Mouse (Mus musculus): ENCODE measurements around the gene Haus8. TPM values are rescaled to one million over a fixed set of nuclear protein-coding genes. Genes with fewer than 3 reads are reported as not detected.
"Not testable (repeated sequence)": the region's sequence is repeated elsewhere in the genome, so short reads cannot be mapped to it uniquely, and the experiment has no call there.

The Haus8 gene
- polyA plus RNA-seq, 1 experiment, result 2.8 TPM

DNA sequence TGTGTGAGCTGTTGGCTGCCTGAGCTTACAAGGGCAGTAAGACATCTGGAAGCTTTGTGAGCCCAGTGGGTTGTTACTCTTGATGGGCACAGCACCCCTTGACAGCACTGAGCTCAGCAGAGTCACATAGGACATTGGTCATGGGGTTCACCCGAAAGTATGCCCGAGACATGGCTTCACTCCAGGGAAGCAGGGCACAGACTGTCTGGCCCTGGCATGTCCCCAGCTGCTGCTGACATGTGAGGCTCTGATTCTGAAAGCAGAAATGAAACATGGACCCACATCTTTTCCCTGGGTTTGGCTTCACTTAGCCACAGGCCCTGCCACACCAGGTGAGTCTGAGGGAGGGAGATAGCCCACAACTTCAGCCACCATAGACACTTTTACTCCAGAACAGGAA lies 24.1 kb upstream of the Haus8 start:
- Histone ChIP-seq H3K4me1 (ENCODE audit: control insufficient read depth, insufficient read depth, insufficient read length, low read length) (peaks cover 13% of the 10 kb centered on the region; the same call in 1 of the 2 replicates), H3K27ac (replicated peaks; ENCODE audit: low read depth, low read length) (peak overlapping the region; percentile 69), H3K4me3 (ENCODE audit: insufficient read depth, low read depth, low read length) (no peak overlapping the region)

DNA sequence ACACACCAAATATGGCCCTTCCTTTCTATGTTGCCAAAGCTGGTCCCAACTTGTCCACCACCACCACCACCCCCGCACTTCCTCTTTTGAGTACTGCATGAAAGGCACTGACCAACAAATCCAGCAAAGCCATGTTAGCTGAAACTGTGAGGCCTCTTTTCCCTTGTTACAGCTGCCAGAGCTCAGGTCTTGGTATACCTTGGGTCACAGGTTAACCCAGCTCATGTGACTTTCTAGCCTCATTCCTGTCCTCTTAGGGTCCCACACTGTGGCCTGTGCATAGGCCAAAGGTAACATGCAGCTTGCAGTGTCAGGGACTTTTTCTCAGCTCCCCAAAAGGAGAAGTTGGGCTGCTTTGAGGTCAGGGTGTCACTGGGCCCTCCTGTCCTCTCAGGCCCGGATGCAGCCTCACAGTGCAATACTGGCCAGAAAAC lies 23.5 kb upstream of the Haus8 start:
- H3K27ac ChIP-seq (replicated peaks; ENCODE audit: low read depth, low read length), result peak overlapping the region; percentile 69

DNA sequence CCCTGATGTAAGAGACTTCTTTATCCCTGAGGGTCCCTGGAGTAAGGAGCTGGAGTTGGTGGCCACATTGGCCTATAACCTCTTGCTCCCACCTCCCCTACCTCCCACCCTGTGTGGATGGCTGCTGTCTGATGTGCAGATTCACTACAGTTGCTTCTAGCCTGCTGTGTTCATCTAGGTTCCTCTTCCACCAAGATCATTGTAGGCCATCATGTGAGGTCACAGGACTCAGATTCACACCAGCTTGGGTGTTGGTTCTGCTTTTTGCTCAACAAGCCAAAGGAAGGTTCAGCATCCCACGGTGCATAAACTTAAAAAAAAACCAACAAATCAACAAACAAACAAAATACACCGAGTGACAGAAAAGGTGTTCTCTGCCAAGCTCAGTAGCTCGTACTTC lies 21.2 kb upstream of the Haus8 start:
- not testable (repeated sequence) for H3K4me1 ChIP-seq (ENCODE audit: control insufficient read depth, insufficient read depth, insufficient read length, low read length); H3K27ac ChIP-seq (replicated peaks; ENCODE audit: low read depth, low read length); H3K4me3 ChIP-seq (ENCODE audit: insufficient read depth, low read depth, low read length)

More for the DNA sequence above, 23.5 kb upstream of the Haus8 start:
- H3K4me1 ChIP-seq (ENCODE audit: control insufficient read depth, insufficient read depth, insufficient read length, low read length), result peaks cover 13% of the 10 kb centered on the region; the same call in 1 of the 2 replicates
- no peak overlapping the region for H3K4me3 ChIP-seq (ENCODE audit: insufficient read depth, low read depth, low read length)

DNA sequence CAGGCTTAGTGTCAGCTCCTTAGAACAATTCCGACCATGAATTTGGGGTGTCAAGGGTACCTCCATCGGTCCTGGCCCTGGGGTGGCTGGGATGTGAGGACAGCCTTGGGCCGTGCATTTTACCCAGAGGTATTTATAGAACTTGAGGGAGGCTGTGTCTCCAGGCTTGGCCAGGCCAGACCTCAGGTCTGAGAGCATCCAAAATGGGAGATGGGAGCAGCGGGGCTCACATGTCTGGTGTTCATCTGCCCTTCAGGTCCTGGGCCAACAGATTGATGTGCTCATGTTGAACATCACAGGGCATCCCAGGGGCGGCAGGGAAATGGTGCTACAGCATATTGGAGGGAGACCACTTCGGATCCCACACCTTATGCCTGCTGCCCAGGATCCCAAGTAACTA lies 18.6 kb upstream of the Haus8 start:
- no peak overlapping the region for H3K27ac ChIP-seq (replicated peaks; ENCODE audit: low read depth, low read length)
- no peak overlapping the region for H3K4me3 ChIP-seq (ENCODE audit: insufficient read depth, low read depth, low read length)
- H3K4me1 ChIP-seq (ENCODE audit: control insufficient read depth, insufficient read depth, insufficient read length, low read length), result no peaks in the 10 kb centered on the region; the same call in 1 of the 2 replicates

DNA sequence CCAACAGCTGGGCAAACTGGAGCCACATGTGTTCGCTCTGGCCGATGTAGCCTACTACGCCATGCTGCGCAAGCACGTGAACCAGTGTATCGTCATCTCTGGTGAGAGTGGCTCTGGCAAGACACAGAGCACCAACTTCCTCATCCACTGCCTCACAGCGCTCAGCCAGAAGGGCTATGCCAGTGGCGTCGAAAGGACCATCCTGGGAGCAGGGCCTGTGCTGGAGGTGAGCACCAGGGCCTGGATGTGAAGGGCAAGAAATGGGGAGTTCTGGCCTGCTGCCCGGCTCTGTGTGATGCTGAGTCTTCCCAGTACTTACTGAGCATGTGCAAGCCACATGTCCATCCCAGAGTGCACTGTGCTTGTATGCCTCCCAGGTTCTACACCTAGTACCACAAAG lies 18.2 kb upstream of the Haus8 start:
- Histone ChIP-seq H3K4me1 (ENCODE audit: control insufficient read depth, insufficient read depth, insufficient read length, low read length) (peaks cover 2% of the 10 kb centered on the region; the same call in 1 of the 2 replicates), H3K27ac (replicated peaks; ENCODE audit: low read depth, low read length) (no peak overlapping the region)

DNA sequence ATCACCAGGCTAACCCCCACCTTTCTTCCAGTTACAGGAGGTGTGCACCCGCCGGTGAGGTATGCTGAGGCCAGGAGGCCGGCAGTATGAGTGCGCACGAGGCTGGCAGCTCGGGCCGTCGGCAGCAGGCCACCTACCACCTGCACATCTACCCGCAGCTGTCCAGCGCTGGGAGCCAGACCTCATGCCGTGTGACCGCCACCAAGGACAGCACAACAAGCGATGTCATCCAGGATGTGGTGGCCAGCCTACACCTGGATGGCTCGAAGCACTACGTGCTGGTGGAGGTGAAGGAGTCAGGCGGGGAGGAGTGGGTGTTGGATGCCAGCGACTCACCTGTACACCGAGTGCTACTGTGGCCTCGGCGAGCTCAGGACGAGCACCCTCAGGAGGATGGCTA lies 17.5 kb upstream of the Haus8 start:
- H3K27ac ChIP-seq (replicated peaks; ENCODE audit: low read depth, low read length), result no peak overlapping the region
- peaks cover 7% of the 10 kb centered on the region; the same call in 1 of the 2 replicates for H3K4me1 ChIP-seq (ENCODE audit: control insufficient read depth, insufficient read depth, insufficient read length, low read length)
- no peak overlapping the region for H3K4me3 ChIP-seq (ENCODE audit: insufficient read depth, low read depth, low read length)

More for the DNA sequence above, 18.2 kb upstream of the Haus8 start:
- no peak overlapping the region for H3K4me3 ChIP-seq (ENCODE audit: insufficient read depth, low read depth, low read length)

DNA sequence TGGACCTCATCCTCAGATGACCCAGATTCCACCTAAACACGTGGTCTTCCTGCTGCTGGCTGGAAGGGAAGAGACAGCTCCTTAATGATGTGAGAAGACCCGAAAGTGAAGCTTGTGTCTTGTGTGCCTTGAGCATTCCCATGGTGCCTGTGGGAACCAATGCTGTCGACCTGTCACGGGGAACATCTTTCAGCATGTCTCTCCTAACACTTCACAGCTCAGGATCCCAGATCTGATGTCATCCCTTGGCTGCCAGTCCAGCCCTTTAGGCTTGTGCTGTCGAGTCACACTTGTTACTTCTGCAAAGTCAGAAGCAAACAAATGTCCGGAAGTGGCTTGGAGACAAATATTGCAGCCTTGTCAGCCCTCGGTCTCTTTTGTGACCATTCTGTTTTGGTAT lies 16.4 kb upstream of the Haus8 start:
- no peak overlapping the region for H3K4me3 ChIP-seq (ENCODE audit: insufficient read depth, low read depth, low read length)
- peaks cover 18% of the 10 kb centered on the region for H3K4me1 ChIP-seq (ENCODE audit: control insufficient read depth, insufficient read depth, insufficient read length, low read length)
- no peak overlapping the region for H3K27ac ChIP-seq (replicated peaks; ENCODE audit: low read depth, low read length)

DNA sequence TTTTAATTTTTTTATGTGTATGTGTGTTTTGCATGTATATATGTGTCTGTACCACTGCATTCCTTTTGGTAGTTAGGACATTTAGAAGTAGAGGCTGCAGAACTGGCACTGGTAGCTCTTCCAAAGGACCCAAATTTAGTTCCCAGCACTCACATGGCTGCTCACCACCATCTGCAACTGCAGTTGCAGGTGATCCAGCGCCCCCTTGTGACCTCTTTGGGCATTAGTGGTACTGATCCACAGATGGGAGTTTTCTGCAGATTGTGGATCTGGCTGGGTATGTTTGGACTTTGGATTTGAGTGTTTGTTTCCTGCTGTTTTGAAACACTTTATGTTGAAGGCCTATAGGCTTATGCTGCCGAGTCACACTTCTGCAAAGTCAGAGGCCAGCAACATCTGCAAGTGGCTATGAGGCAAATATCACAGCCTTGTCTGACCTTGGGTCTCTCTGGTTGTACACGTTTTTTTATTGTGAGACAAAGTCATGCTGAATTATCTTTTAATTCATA lies 15.8 kb upstream of the Haus8 start:
- H3K27ac ChIP-seq (replicated peaks; ENCODE audit: low read depth, low read length), result no peak overlapping the region
- H3K4me1 ChIP-seq (ENCODE audit: control insufficient read depth, insufficient read depth, insufficient read length, low read length), result peaks cover 22% of the 10 kb centered on the region

DNA sequence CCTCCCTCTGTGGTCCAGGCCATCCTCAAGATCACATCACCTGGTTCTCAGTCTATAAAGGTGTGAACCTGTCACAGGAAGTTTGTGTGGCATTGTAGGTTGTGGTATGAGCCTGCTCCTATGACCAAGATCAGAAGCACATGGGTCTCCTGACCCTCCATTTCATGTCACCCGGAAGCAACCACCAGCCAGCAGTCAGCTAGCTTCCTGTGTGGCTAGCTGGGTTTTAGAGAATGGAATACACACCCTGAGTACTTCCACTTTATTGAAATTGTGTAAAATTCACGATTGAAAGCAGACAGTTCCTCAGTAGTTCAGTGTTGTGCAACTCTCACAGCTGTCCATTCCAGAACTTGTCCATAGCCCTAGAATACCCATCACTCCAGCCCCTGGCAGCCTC lies 13.5 kb upstream of the Haus8 start:
- peaks cover 32% of the 10 kb centered on the region for H3K4me1 ChIP-seq (ENCODE audit: control insufficient read depth, insufficient read depth, insufficient read length, low read length)
- not testable (repeated sequence) for H3K4me3 ChIP-seq (ENCODE audit: insufficient read depth, low read depth, low read length); H3K27ac ChIP-seq (replicated peaks; ENCODE audit: low read depth, low read length)

More for the DNA sequence above, 15.8 kb upstream of the Haus8 start:
- H3K4me3 ChIP-seq (ENCODE audit: insufficient read depth, low read depth, low read length), result no peak overlapping the region

DNA sequence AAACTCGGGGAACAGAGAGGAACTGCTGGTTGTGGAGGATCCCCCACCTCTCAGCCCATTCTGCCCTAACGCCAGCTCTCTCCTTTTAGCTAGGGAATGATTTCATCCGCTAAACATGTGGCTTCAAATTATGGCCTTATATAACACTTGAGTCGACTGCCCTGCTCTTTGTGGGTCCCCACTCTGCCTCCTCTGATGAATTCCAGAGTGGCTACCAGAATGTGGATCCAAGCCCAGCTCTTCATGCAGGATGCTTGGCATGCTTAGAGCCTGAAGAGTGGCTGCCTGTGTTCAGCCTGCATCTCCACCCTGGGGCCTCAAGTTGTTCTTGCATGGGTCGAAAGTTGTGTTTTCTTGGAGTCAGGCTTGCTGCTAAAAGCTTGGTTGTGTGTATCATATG lies 9.9 kb upstream of the Haus8 start:
- Histone ChIP-seq H3K4me3 (ENCODE audit: insufficient read depth, low read depth, low read length) (no peak overlapping the region), H3K4me1 (ENCODE audit: control insufficient read depth, insufficient read depth, insufficient read length, low read length) (peaks cover 42% of the 10 kb centered on the region), H3K27ac (replicated peaks; ENCODE audit: low read depth, low read length) (no peak overlapping the region)

DNA sequence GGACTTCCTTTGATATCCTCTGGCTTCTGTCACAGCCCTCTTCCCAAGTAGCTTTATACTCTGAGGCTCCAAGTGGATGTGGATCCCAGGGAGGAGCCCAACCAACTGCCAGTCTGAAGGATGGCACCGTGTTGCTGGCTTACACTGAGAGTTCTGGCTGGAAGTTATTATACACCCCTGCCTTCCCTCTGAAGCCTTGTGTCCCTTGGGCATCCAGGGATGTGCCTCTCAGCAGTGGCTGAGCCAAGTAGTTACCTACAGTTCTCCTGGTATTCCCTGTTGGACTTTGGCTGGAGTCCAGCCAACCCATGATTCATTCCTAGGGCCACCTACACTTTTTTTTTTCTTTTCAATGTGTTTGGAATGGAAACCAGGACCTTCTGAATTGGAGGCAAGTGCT lies 9.0 kb upstream of the Haus8 start:
- not testable (repeated sequence) for H3K27ac ChIP-seq (replicated peaks; ENCODE audit: low read depth, low read length)
- H3K4me1 ChIP-seq (ENCODE audit: control insufficient read depth, insufficient read depth, insufficient read length, low read length), result peaks cover 42% of the 10 kb centered on the region

DNA sequence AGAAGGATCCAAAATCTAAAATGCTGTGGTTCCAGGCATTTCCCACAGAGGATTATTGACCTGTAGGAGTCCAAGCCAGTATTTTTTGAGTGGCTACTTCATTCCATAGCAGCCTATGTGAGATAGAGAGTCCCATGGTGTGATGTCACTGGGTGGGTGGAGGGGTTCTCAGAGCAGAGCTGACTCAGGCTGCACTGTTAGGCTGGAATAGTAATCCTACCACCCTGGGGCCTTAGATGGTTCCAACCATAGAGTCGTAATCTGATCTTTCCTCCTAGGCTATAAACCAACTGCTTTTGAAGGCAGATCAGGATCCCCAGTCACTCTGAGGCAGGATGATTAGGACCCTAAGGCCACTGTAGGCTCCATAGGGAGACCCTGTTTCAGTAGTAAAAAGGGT lies 6.7 kb upstream of the Haus8 start:
- H3K4me1 ChIP-seq (ENCODE audit: control insufficient read depth, insufficient read depth, insufficient read length, low read length), result peaks cover 28% of the 10 kb centered on the region
- H3K27ac ChIP-seq (replicated peaks; ENCODE audit: low read depth, low read length); H3K4me3 ChIP-seq (ENCODE audit: insufficient read depth, low read depth, low read length): not testable (repeated sequence)

More for the DNA sequence above, 9.0 kb upstream of the Haus8 start:
- not testable (repeated sequence) for H3K4me3 ChIP-seq (ENCODE audit: insufficient read depth, low read depth, low read length)

DNA sequence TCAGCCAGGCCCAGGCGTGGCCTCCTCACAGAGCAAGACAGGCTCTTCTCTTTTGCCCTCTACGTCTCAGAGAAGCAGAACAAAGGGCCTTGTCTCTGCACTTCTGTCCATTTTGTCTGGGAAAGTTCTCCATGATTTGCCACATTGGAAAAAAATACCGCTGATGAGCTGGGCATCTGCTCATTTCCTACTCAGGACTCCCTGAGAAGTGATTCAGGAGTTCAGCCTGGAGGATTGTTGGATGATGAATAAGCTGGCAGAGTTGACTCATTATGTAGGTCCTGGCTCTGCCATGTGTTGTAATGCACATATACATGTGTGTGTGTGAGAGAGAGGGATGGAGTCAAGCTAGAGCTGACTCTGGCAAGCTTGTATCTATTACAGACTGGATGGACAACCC lies 3.4 kb upstream of the Haus8 start:
- Histone ChIP-seq H3K27ac (replicated peaks; ENCODE audit: low read depth, low read length) (no peak overlapping the region), H3K4me3 (ENCODE audit: insufficient read depth, low read depth, low read length) (no peak overlapping the region), H3K4me1 (ENCODE audit: control insufficient read depth, insufficient read depth, insufficient read length, low read length) (peaks cover 16% of the 10 kb centered on the region)

DNA sequence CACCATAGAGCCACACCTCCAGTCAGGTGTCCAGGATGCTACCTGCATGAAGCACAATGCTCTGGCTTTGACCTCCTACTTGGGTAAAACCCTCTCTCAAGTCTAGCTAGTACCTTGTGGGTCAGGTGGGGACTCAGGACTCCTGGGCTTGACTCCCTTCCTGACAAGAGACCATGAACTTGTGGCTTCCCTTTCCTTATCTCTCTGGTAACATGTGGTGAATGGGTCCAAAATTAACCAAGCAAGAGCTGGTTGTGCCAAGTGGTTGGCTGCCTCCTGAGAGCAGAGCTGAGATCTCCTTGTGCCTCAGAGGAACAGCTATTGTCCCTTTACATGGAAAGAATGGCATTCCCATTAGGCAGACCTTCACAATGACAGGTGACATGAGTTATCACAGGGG lies 1.7 kb upstream of the Haus8 start:
- Histone ChIP-seq H3K4me3 (ENCODE audit: insufficient read depth, low read depth, low read length) (no peak overlapping the region), H3K27ac (replicated peaks; ENCODE audit: low read depth, low read length) (no peak overlapping the region), H3K4me1 (ENCODE audit: control insufficient read depth, insufficient read depth, insufficient read length, low read length) (peaks cover 7% of the 10 kb centered on the region)

DNA sequence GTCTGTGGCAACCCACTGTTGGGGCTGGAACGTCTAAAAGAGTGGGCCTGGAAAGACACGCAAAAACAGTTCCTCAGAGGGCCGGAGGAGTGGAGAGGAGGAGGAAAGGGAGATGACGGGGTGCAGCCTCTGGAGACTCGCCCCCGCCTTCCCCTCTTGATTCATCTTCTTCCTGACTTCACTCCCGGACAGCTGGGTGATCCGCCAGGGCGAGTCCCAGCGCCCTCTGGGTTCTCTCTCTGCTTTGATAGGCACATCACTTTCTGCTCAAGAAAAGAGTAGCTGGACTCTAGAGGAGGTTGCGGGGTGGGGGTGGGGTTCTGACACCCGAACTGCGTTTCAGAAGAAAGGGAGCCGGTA lies 397 bp upstream of the Haus8 start:
- Histone ChIP-seq H3K27ac (replicated peaks; ENCODE audit: low read depth, low read length) (peak overlapping the region; percentile 75), H3K4me3 (ENCODE audit: insufficient read depth, low read depth, low read length) (peak overlapping the region; percentile 84), H3K4me1 (ENCODE audit: control insufficient read depth, insufficient read depth, insufficient read length, low read length) (peaks cover 6% of the 10 kb centered on the region)

DNA sequence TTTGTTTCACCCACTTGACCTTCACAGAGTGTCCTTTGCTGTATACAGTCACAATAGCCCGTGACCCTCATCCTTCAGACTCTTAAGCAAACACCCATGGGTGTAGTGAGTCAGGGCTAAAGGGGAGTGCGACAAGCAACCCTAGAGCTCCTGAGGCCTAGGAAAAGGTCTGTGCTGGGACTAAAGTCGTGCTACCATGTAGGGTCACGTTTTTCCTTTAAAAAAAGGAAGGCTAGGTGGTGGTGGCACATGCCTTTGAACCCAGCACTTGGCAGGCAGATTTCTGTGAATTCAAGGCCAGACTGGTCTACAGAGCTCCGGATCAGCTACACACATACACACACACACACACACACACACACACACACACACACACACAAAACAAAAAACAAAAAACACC lies 1.1 kb downstream of the Haus8 start:
- no peak overlapping the region for H3K27ac ChIP-seq (replicated peaks; ENCODE audit: low read depth, low read length)
- peaks cover 6% of the 10 kb centered on the region; the same call in 1 of the 2 replicates for H3K4me1 ChIP-seq (ENCODE audit: control insufficient read depth, insufficient read depth, insufficient read length, low read length)
- peak overlapping the region; percentile 56 for H3K4me3 ChIP-seq (ENCODE audit: insufficient read depth, low read depth, low read length)
